Mouse (Mus musculus) midbrain, embryonic 16.5 days (tissue): ENCODE results near the gene Zkscan2. TPM values are rescaled to one million over a fixed set of nuclear protein-coding genes. Genes with fewer than 3 reads are reported as not detected.

Source experiments
- polyA plus RNA-seq: library from polyadenylated mRNA; unstranded; fragments of >200 nt; fragmentation: Nextera tagmentation; extraction: Ambion mirVana; gene quantifications from 2 replicates; pipeline ENCODE4 v1.2.1, GENCODE M21; 2015

The Zkscan2 gene
- polyA plus RNA-seq, 1 experiment from 2014 or later: 13.6 TPM

Other genes starting within 250 kb of the Zkscan2 start
- gene Lcmt1, start 130.7 kb downstream of the Zkscan2 start, polyA plus RNA-seq: 110 and 117 TPM in 2 replicates
- gene Arhgap17, start 130.5 kb downstream of the Zkscan2 start, polyA plus RNA-seq: 8.3 and 8.9 TPM in 2 replicates
- gene Aqp8, start 38.2 kb downstream of the Zkscan2 start, polyA plus RNA-seq: not detected in 2 replicates